Mouse (Mus musculus) limb, embryonic 11.5 days (tissue): ENCODE results near the gene Galc. TPM values are rescaled to one million over a fixed set of nuclear protein-coding genes. Genes with fewer than 3 reads are reported as not detected.

Source experiments
- ATAC-seq: fragments of 200-750 bp; cut with Nextera tagmentation; 2 replicates; pipeline ENCODE4 v1.8.0; 2017; ENCODE audit warnings: low read depth; ENCODE audit not compliant: insufficient number of reproducible peaks, low FRiP score, low TSS enrichment
- DNase-seq: peaks from one replicate; pipeline ENCODE4 v3.0.0-alpha.2; 2015; ENCODE audit warnings: low spot score
- H3K27ac ChIP-seq: fragments of 300-500 bp; sonication (generic); replicated peaks from 2 replicates; pipeline ENCODE4 v1.5.1; 2014; ENCODE audit warnings: low read depth, mild to moderate bottlenecking, low read length
- H3K27me3 ChIP-seq: fragments of 300-500 bp; sonication (generic); 2 replicates; pipeline ENCODE4 v1.6.1; 2014; ENCODE audit warnings: mild to moderate bottlenecking, low read length, mixed read lengths; ENCODE audit not compliant: control insufficient read depth, insufficient read depth
- H3K36me3 ChIP-seq: fragments of 300-500 bp; sonication (generic); 2 replicates; pipeline ENCODE4 v1.6.1; 2014; ENCODE audit warnings: mild to moderate bottlenecking, low read length, moderate library complexity, mixed read lengths; ENCODE audit not compliant: control insufficient read depth, insufficient read depth
- H3K4me1 ChIP-seq: fragments of 300-500 bp; sonication (generic); 2 replicates; pipeline ENCODE4 v1.6.1; 2014; ENCODE audit warnings: low read length, mixed read lengths; ENCODE audit not compliant: control insufficient read depth, insufficient read depth
- H3K4me2 ChIP-seq: fragments of 300-500 bp; sonication (generic); 2 replicates; pipeline ENCODE4 v1.6.1; 2014; ENCODE audit warnings: low read depth, mild to moderate bottlenecking, moderate library complexity; ENCODE audit not compliant: severe bottlenecking
- H3K4me3 ChIP-seq: fragments of 300-500 bp; sonication (generic); 2 replicates; pipeline ENCODE4 v1.5.1; 2014; ENCODE audit warnings: low read depth, low read length
- H3K9ac ChIP-seq: fragments of 300-500 bp; sonication (generic); 2 replicates; pipeline ENCODE4 v1.6.1; 2014; ENCODE audit warnings: mild to moderate bottlenecking, low read length
- H3K9me3 ChIP-seq: fragments of 300-500 bp; sonication (generic); 2 replicates; pipeline ENCODE4 v1.6.1; 2016; ENCODE audit warnings: low read length; ENCODE audit not compliant: control insufficient read depth
- WGBS: fragments of 180-500 bp; shearing (Covaris S2); extraction: QIAGEN DNeasy Blood & Tissue Kit; methylation state at CpG from one replicate; pipeline ENCODE4 v1.1.7; 2014; 5-methylcytosine and 5-hydroxymethylcytosine counted together
- polyA plus RNA-seq: library from polyadenylated mRNA; unstranded; fragments of >200 nt; fragmentation: Nextera tagmentation; extraction: Ambion mirVana; gene quantifications from 2 replicates; pipeline ENCODE4 v1.2.1, GENCODE M21; 2014

Gene Galc
- polyA plus RNA-seq, 1 experiment from 2014 or later, result 10.9 TPM

DNA sequence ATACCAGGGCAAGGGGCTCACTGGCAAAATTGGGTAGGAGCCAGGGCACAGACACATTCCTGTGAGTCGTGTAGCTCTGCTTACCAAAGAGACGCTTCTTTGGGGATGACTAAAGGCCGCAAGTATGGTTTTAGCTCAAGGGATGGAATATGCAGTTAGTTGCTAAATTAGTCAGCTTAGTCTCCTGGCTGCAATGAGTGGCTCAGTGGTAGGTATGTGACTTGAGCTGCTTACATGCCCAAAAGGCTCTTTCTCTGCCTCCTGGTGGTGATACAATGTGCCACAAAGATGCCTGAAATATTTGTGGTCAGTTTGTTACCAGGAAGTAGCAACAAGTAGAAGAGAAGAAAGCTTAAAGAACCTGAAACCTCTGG, 24.2 kb upstream of the Galc start:
- DNase-seq (no peak), ATAC-seq (no peak)
- Histone ChIP-seq H3K27ac (no peak overlapping the region), H3K4me1 (no peaks in the 10 kb centered on the region), H3K9ac (no peak overlapping the region), H3K27me3 (no peaks in the 10 kb centered on the region), H3K4me3 (no peak overlapping the region), H3K4me2 (no peak overlapping the region), H3K9me3 (no peaks in the 10 kb centered on the region), H3K36me3 (no peaks in the 10 kb centered on the region)
- 83% methylated on average over 3 of the region's 3 CpGs for WGBS

DNA sequence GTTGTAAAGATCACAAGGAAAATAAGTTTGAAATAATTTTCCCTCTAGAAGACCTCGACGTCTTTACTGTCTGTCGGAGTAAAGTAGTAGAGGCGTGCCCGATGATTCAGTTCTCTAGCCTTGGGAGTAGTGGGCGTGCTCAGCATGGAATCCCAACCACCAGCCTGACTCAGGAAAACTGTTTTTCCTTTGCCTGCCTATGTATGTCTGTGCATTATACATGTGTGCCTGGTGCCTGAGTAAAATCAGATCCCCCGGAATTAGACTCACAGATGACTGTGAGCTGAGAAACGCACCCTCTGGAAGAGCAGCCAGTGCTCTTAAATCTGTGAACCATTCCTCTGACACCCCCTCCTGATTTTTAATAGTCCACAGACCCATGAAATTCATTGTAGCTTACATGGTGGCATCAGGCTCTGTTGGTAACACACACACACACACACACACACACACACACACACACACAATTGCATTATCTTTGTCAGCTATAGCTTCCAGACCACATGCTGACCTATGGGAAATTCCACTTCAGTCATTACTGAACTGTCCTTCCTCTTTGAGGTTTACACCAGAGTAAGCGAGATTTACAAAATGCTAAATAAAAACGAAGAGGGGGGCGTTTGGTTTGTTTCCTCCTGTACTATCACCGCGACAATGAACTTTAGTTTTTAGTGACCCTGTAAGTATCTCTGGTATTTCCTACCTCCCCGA, 23.7 kb upstream of the Galc start:
- Histone ChIP-seq H3K27ac (no peak overlapping the region), H3K4me2 (no peak overlapping the region), H3K4me1 (no peaks in the 10 kb centered on the region), H3K4me3 (no peak overlapping the region), H3K36me3 (no peaks in the 10 kb centered on the region), H3K9me3 (no peaks in the 10 kb centered on the region), H3K9ac (no peak overlapping the region), H3K27me3 (no peaks in the 10 kb centered on the region)
- DNase-seq (no peak), ATAC-seq (no peak)
- WGBS, result 85% methylated on average over 14 of the region's 14 CpGs

DNA sequence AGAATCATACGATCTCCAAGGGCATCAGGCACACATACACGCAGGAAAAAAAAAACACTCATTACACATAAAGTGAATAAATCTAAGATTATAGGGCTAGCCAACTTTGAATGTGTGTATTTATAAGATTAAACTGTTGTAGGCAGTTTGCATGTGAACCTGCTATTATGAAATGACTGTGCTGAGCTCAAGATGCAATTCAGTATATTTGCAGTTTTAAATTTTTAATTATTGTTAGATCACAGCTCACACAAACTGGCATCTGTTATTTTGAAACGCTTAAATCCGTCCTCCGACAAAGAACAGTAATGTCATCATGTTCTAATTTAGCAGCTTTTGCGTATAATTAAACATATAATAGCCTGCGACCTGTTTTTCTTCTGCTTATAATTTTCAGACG, 21.7 kb upstream of the Galc start:
- ATAC-seq, result no peak
- Histone ChIP-seq H3K4me2 (no peak overlapping the region), H3K9me3 (no peaks in the 10 kb centered on the region), H3K9ac (no peak overlapping the region), H3K4me1 (no peaks in the 10 kb centered on the region), H3K27me3 (no peaks in the 10 kb centered on the region), H3K4me3 (no peak overlapping the region), H3K27ac (no peak overlapping the region), H3K36me3 (no peaks in the 10 kb centered on the region)
- DNase-seq, result no peak
- 76% methylated on average over 8 of the region's 8 CpGs for WGBS

DNA sequence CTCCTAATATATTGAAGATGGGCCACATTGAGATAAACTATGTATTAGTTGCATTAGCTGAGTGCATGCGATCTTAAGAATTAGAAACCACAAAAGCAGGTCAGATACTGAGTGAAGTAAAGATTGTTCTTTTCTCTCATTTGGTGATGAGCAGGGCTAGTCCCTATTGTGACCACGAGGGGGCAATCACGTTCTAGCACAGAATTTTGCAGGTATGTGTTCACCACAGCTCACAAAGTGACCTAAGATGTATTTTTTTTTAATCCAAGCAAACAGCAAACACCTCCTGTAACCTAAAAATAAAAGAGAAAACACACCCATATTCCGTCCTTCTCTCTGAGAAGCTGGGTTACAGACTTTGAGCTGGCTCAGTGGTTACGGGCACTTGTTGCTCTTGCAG, 21.3 kb upstream of the Galc start:
- no peak overlapping the region for H3K27ac ChIP-seq
- H3K4me1 ChIP-seq, result no peaks in the 10 kb centered on the region
- no peaks in the 10 kb centered on the region for H3K36me3 ChIP-seq
- no peak overlapping the region for H3K9ac ChIP-seq
- H3K4me2 ChIP-seq, result no peak overlapping the region
- 0 out of 2 replicates have a peak, but pooled peaks have one; percentile 26 for ATAC-seq
- H3K27me3 ChIP-seq, result no peaks in the 10 kb centered on the region
- DNase-seq, result peak; percentile 73
- H3K4me3 ChIP-seq, result no peak overlapping the region
- WGBS, result 32% methylated on average over 5 of the region's 5 CpGs
- no peaks in the 10 kb centered on the region for H3K9me3 ChIP-seq

DNA sequence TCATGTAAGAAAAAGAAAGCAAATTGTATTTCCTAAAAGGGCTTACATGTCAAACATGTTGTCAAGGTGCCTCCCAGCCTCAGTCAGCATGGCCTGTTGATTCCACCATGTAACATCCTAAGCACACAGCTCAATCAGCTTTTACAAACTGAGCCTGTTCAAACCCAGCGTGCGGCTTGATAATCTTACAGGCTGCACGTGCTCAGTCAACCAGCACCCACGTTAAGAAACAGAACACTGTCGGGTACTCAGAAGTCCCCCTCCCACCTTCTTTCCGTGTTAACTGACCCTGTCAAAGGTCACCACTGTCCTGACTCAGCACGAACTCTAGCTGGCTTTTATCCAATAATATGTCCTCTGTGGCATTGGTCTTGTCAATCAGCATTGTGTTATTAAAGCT, 13.2 kb upstream of the Galc start:
- WGBS, result 74% methylated on average over 7 of the region's 7 CpGs
- no peak for ATAC-seq
- Histone ChIP-seq H3K4me1 (no peaks in the 10 kb centered on the region), H3K27ac (no peak overlapping the region), H3K4me2 (no peak overlapping the region), H3K27me3 (no peaks in the 10 kb centered on the region), H3K36me3 (no peaks in the 10 kb centered on the region), H3K4me3 (no peak overlapping the region), H3K9ac (no peak overlapping the region), H3K9me3 (no peaks in the 10 kb centered on the region)
- DNase-seq, result no peak

DNA sequence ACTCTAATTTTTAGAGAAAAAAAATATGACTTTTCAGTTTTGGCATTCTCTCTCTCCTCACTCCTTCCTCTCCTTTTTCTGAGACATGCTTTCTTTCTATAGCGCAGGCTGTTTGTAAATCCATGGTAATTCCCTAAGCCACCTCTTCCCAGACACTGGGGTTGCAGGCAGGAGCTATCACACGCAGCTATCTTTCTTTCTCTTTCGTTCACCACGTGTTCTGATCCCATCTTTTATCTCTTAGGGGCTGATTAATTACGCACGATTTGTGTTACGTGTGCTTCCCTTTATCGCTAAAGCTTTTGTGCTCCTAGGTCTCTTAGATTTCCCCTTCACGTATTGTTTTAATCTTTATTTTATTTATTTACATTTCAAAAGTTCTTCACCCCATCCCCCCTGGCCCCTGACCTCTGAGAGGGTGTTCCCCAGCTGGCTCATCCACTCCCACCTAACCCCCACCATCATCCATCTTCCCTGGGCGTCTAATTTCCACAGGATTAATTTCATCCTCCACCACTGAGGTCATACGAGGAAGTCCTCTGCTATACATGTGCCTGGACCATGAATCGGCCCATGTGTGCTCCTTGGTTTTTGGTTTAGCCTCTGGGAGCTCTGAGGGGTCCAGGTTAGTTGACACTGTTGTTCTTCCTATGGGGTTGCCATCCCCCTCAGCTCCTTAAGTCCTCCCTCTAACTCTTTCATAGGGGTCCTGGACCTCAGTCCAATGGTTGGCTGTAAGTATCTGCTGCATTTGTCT, 11.7 kb upstream of the Galc start:
- 59% methylated on average over 12 of the region's 12 CpGs for WGBS
- DNase-seq (no peak), ATAC-seq (no peak)
- Histone ChIP-seq H3K4me3 (no peak overlapping the region), H3K4me2 (no peak overlapping the region), H3K27ac (no peak overlapping the region), H3K4me1 (no peaks in the 10 kb centered on the region), H3K36me3 (no peaks in the 10 kb centered on the region), H3K9me3 (no peaks in the 10 kb centered on the region), H3K9ac (no peak overlapping the region), H3K27me3 (no peaks in the 10 kb centered on the region)

DNA sequence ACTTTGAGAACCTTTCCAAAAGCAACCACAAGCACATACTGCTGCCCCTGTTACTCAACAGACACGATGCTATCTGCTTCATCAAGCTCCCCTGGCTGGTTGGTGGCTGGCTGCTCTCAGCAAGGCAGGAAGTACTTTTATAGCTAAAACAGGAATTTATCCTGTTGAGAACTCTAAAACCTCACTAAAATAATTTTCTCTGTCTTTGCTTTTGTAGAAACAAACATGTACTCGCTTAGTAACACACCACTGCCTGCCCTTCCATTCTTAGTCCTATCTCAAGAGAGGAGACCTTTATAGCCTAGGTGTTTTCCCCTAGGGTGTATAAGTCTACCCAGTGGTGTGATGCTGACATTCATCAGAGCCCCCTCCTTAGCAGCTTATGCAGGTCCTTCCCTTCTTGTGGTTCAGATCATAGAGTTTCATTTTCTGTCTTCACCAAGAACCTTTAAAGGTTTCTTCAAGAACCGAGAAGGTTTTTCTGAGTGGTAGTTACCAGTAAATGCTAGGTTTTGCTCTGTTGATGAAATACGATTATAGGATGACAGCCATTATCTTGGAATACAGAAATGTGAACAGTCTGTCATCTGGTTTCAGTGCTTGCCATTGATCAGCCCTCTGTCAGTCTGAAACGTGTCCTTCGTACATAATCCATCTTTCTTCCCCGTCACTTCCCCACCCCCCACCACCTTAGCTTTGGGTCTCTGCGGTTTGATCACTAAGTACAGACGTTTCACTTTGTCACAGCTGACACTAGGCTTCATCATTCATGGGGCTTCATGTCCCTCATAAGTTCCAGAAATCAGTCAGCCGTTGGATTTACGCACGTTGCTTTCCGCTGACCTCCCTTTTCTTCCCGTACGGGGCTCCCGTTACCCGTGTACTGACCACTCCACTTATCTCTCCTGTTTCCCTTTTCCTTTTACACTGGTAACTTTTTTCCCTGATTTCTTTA, 10.8 kb upstream of the Galc start:
- 58% methylated on average over 17 of the region's 17 CpGs for WGBS
- ATAC-seq (no peak), DNase-seq (no peak)
- Histone ChIP-seq H3K36me3 (no peaks in the 10 kb centered on the region), H3K27me3 (no peaks in the 10 kb centered on the region), H3K4me2 (no peak overlapping the region), H3K9me3 (no peaks in the 10 kb centered on the region), H3K4me1 (no peaks in the 10 kb centered on the region), H3K9ac (no peak overlapping the region), H3K27ac (no peak overlapping the region), H3K4me3 (no peak overlapping the region)
